Mouse (Mus musculus): ENCODE results near the gene Chodl. TPM values are rescaled to one million over a fixed set of nuclear protein-coding genes. Genes with fewer than 3 reads are reported as not detected.

Chodl gene
- total RNA-seq (2021) = under 1 TPM; 0.20 to 0.47 TPM

DNA sequence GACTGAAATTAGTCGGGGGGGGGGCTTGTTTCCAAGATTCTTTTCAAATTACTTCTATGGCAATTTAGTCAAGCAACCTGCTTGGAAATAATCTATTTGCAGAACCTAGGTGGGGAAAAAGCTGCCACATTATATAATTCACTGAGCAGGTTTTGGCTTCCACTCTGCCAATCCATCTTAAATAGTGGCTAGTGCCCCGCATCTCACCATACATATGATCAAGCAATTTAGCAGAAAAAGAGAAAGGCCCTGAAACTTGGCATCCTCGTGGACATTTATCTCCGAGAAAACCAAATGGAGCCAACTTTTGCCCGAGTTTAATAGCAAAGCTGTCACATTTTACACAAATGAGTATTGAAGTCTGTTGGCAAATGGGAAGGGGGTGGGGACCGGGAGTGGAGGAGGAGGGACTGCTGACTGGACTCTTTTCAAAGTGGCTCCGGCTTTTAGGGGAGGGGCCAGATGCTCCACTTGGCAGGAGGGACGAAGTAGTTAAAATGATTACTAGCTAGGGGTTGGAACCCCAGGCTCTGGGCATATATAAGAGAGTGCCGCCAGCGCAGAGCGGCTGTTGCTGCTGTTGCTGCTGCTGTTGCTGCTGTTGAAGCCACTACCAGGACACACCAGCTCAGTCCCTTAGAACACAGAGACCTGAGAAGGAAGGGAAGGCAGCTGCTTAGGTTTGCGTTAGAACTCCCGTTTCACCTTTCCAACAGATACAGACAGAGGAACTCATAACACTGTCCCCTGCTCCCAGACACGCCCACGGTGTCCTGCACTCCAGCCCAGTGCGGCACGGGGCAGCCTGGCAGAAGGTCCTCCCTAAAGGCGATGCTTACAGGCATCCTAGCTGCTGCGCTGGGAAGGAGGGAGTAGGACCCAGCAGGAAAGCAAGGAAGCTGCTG is at the start of gene Chodl:
Gene Chodl, plus strand, starts transcription at position 567 of the 905 bp plus-strand sequence.
- DNase-seq = peak; percentile 4 to 29

DNA sequence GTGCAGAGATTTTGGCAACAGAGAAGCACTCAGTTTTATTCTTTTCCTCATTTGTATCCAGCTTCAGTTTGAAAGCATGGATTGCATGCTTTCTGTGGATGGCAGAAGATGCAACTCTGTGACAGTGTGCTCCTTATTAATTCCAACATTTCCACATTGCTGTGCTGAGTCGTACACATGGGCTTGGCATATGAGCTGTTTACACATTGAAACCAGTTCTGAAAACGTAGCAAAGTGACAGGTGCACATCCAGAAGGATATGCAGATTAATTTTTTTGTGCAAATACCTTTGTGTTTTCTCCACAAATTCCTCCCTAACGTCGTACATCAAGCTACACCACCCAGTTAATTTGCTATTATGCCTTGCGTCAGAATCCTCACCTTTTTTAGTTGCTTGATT is 8.1 kb upstream of the Chodl start:
- no peak for DNase-seq

DNA sequence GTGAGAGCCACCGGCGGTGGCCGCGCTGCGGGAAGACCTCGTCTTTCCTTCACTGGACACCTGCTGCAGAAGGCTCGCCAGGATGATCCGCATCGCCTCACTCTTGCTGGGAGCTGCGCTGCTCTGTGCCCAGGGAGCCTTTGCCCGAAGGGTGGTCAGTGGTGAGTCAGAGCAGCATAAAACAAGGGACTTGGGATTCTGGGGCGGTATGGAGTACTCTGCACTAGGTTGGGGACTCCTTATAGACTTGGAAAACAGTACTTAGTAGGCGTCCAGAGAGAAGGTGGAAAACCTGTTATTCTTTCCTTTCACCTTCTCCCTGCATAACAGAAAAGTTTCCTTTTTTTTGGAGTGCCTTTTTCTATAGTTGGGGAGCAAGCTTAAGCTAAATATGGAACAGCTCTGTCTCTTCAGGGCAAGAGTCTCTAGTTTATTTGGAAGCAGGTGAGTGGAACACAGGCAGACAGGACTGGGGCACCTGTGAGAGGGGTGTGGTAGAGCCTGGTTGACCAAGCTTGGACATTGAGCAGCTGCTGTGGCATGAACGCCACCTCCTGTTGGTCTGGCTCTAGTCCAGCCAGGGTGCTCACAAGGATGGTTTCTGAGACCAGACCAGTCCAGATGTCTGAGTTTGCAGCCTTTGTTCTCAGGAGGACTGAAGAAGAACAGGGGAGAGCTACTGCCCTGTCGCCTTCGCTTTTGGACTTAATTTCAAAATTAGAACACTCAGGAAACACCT is 708 bp downstream of the Chodl start:
- DNase-seq = no peak

DNA sequence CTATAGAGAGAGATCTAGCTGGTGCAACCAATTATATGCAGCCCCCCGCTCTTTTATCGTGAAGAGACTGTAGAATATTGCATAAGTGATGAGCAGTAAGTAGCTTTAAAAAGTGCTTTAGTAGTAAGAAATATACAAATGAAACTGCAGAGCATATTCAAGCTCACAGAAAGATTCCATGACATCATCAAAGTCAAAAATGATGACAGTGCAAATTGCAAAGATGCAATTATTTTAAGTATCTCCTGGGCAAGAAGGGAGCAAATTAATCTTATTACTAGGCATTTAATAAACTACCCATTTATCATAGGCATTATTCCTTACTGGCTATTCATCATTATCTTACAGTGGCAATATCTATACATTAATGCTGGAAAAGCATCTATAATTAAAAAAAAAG is 3.5 kb downstream of the Chodl start:
- DNase-seq = no peak

DNA sequence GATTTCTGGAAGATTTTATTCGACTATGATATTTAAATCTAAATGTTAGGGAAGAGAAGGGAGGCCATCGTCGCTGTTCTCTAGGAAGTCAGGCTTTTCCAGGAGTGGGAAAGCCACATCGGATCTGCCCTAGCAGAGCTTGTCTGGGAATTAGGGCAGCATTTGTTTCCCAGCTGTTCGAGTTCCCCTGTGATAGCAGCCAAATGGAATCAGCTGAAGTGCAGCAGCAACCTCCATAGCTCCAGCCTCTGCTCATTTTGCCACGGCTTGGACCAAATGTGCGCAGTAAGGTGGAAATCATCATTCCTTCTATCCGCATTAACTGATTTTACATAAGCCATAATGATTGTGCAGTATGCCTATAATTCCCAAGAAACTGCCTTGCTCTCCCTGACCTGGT is 7.0 kb downstream of the Chodl start:
- DNase-seq = no peak

DNA sequence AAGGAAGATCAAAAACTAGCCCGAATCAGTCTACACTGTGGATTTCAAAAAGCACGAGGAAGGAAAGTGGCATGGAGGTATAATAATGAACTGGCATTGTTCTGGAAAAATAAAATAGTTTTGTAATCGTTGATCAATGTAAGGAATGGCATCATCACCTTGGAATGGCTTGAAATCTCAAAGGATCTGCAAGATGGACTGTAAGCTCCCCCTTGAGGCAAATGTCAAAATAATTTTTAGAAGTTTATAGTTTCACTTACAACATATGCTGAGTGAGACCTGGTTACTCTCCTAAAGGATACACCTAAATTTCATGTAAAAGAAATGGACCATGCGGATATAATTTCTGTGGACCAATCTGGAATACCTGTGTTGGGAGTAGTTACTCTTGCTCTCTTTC is 19.6 kb downstream of the Chodl start:
- no peak for DNase-seq

DNA sequence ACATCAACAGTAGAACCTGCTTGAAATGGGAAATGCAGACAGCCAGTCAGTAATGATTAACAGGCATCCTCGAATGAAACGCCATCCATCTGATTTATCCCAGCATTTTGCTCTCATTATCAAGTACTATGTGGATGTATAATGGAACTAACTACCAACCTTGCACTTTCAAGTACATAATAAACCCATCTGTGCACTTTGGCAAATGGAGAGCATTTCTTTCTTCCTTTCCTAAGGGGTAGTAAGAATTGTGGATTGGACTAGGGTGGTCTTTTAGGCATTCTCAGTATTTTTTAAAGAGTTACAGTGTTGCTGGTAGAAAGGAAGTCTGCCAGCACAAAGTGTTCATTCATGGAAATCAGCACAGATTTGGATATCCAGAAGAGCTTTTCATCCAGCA is 26.7 kb downstream of the Chodl start:
- DNase-seq = no peak

DNA sequence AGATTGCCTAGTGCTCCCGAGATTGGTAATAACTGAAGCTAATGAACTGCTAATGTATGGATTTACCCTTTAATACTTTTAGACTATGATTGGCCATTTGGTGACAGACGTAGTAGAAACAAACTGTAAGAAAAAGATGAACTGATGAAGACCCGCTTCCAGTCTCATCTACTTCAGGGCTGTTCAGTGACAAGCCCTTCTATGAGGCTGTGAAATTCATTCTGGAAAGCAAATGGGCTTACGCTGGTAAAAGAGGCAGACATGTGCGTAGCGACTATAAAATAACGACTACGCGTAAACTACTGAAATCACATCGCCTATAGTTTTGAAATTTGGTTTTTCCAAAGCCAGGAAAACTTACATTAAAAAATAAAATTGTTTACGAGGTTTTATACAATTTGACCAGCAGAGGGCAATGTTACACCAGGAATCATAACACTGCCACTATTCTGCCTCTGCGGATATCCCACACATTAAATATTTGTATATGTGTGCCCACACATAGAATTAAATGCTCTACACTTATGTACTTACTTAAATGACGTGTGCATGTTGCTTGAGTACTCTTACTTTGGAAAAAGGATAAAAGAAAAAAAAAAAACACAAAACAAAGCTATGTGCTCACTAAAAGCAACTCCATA is 38.5 kb downstream of the Chodl start:
- no peak for DNase-seq

DNA sequence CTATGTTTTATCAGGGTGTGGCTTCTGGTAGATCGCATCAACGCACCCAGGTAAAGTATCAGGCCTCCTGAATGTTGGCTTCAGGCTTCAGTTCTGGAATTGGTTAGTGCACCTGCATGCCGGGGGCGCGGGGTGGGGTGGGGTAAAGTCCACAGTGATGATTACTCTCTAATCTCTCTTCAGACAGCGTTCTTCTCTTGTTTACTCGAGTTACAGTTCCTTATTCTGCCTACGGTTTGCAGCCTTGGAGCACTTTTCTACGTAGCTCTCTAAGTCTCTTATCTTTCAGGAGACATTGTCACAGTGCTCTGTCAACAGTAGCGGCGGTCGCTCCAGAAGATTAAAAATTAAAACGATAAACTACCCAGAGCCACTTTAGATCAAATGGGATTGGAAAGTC is 43.4 kb downstream of the Chodl start:
- DNase-seq = no peak

DNA sequence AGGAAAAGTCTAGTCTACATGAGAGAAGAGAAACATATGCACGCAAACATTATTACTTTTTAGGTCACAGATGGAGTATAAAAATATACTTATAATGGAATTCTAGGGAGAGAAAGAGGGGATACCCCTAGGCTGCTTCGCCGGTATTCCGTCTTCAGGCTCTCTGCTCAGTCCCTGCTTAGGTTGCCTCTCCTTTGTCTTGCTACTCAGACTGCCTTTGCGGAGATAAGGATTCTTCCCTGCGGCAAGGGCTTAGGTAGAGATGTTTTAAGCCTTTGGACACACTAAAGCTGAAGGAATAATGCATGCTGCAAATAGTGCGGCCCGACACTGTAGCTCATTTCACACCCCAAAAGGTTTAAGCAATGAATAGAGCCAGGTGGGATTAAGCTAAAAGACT is 45.6 kb downstream of the Chodl start:
- DNase-seq = no peak

Other genes with a start within 250 kb of the Chodl start
- not detected for gene Tmprss15, start 160.1 kb downstream of the Chodl start, total RNA-seq (2021)

All from layer of hippocampus, postnatal 36 days (tissue).